Comparison of ENCODE assay signal across 9 mouse cellular contexts in the genomic region with DNA sequence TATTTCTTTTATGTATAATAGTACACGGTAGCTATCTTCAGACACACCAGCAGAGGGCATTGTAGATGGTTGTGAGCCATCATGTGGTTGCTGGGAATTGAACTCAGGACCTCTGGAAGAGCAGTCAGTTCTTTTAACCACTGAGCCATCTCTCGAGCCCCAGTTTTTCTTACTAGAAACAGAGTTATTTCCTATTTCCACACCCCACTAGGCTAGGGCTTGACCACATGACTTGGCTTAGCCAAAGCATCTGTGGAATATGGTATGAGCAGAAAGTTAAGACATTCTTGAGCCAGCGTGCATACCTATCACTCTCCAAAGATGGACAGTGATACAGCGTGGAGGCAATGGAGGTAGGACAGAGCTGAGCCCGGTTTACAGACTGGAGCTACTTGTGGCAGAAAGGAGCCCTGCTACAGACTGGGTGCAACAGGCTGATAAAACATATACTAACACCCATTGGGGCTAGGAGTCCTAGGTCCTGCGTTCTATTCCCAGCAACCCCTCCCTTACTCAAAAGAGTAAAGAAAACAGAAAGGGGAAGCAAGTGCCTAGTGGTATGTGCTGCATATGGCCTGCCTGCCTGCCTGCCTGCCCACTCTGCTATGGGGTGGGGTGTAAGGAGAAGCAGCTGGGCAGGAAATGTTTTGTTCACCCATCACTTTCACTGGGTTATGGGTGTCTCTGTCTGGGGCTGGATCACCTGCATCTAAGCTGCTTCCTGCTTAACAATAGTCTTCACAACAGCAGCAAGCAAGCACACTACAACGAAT.
DNase-seq lines count a peak whose midpoint lies in the region; ATAC-seq lines count a peak whose summit lies in the region.
"Had no signal": no experiment of that assay in that cellular context is flagged by ENCODE, and none has a peak within 500 bp of the region (broad histone marks: within the 10 kb centered on the region; RNA-seq: fewer than 3 reads in every experiment).

No protein-coding gene starts in this region.

- intact Hi-C loops in left cerebral cortex, postnatal 25 days (cut with DNase I) = no loop called here

- H3K4me3 ChIP-seq in hindbrain, embryonic 10.5 days = no peak overlapping the region
- no peak overlapping the region for H3K4me3 ChIP-seq in hindbrain, embryonic 11.5 days (ENCODE audit: low read depth, low read length)
- no peak overlapping the region for H3K4me3 ChIP-seq in forebrain, embryonic 14.5 days (ENCODE audit: low read depth, low read length)
- H3K4me3 ChIP-seq: limb, embryonic 13.5 days had no signal

- H3K27me3 ChIP-seq in hindbrain, embryonic 10.5 days (ENCODE audit: insufficient read depth, poor library complexity, severe bottlenecking) = no peaks in the 10 kb centered on the region
- no peaks in the 10 kb centered on the region for H3K27me3 ChIP-seq in hindbrain, embryonic 11.5 days (ENCODE audit: control insufficient read depth, insufficient read depth, low read length)
- no peaks in the 10 kb centered on the region for H3K27me3 ChIP-seq in forebrain, embryonic 14.5 days (replicated peaks; ENCODE audit: control insufficient read depth, insufficient read depth, low read length)
- H3K27me3 ChIP-seq: limb, embryonic 13.5 days had no signal

- H3K4me2 ChIP-seq in hindbrain, embryonic 11.5 days (replicated peaks; ENCODE audit: low read depth, low read length) = no peak overlapping the region
- no peak overlapping the region for H3K4me2 ChIP-seq in forebrain, embryonic 14.5 days (ENCODE audit: low read length)
- H3K4me2 ChIP-seq: limb, embryonic 13.5 days had no signal

- peaks cover 34% of the 10 kb centered on the region for H3K4me1 ChIP-seq in hindbrain, embryonic 10.5 days (replicated peaks)
- H3K4me1 ChIP-seq in hindbrain, embryonic 11.5 days (replicated peaks; ENCODE audit: control insufficient read depth, insufficient read depth, low read length) = peaks cover 13% of the 10 kb centered on the region
- peaks cover 32% of the 10 kb centered on the region for H3K4me1 ChIP-seq in forebrain, embryonic 14.5 days (ENCODE audit: control insufficient read depth, insufficient read depth, low read length)

- peaks cover 7% of the 10 kb centered on the region; the same call in 1 of the 2 replicates for H3K36me3 ChIP-seq in hindbrain, embryonic 10.5 days
- no peaks in the 10 kb centered on the region for H3K36me3 ChIP-seq in hindbrain, embryonic 11.5 days (ENCODE audit: control insufficient read depth, insufficient read depth, low read length)
- H3K36me3 ChIP-seq in forebrain, embryonic 14.5 days (ENCODE audit: control insufficient read depth, insufficient read depth, low read length) = no peaks in the 10 kb centered on the region

- 91% methylated on average over 7 of the region's 7 CpGs for WGBS in hindbrain, embryonic 10.5 days
- 92% methylated on average over 7 of the region's 7 CpGs for WGBS in hindbrain, embryonic 11.5 days
- WGBS in forebrain, embryonic 14.5 days = 87% methylated on average over 7 of the region's 7 CpGs

- H3K9me3 ChIP-seq in hindbrain, embryonic 10.5 days = no peaks in the 10 kb centered on the region
- no peaks in the 10 kb centered on the region for H3K9me3 ChIP-seq in hindbrain, embryonic 11.5 days (ENCODE audit: control insufficient read depth, low read length)
- no peaks in the 10 kb centered on the region for H3K9me3 ChIP-seq in forebrain, embryonic 14.5 days (replicated peaks; ENCODE audit: control insufficient read depth, low read length)
- H3K9me3 ChIP-seq: limb, embryonic 13.5 days had no signal

- H3K27ac ChIP-seq in hindbrain, embryonic 10.5 days = 0 out of 2 replicates have a peak overlapping the region, but pooled peaks have one; percentile 2
- H3K27ac ChIP-seq in hindbrain, embryonic 11.5 days (ENCODE audit: low read depth, low read length) = no peak overlapping the region
- peak overlapping the region; percentile 35; the same call in 1 of the 2 replicates for H3K27ac ChIP-seq in forebrain, embryonic 14.5 days (ENCODE audit: low read depth, low read length)
- H3K27ac ChIP-seq: limb, embryonic 13.5 days had no signal

- DNase-seq in hindbrain, embryonic 10.5 days (ENCODE audit: low spot score) = no peak
- DNase-seq in hindbrain, embryonic 11.5 days (ENCODE audit: low spot score) = no peak
- no peak for DNase-seq in forebrain, embryonic 14.5 days (ENCODE audit: low spot score)
- DNase-seq in skeletal muscle tissue, adult 2 months (ENCODE audit: low read depth, low spot score) = peak; percentile 42
- no peak for DNase-seq in adrenal gland, postnatal 36 days
- no peak for DNase-seq in left cerebral cortex, postnatal 25 days (ENCODE audit: low spot score in 2 of 2)
- DNase-seq in cerebellum, adult 8-10 months = no peak

- ATAC-seq in hindbrain, embryonic 11.5 days (ENCODE audit: low FRiP score) = no peak
- peak; percentile 67 for ATAC-seq in CD4-positive, CD25-positive, alpha-beta regulatory T cell, adult 4 months
- ATAC-seq in forebrain, embryonic 14.5 days = peak; percentile 11

- H3K9ac ChIP-seq in hindbrain, embryonic 11.5 days (ENCODE audit: low read depth, low read length) = no peak overlapping the region
- H3K9ac ChIP-seq in forebrain, embryonic 14.5 days (ENCODE audit: low read length) = no peak overlapping the region
- H3K9ac ChIP-seq: limb, embryonic 13.5 days had no signal
